Mouse (Mus musculus) embryonic facial prominence, embryonic 10.5 days (tissue): Measurements from ENCODE around the gene Zfhx3. TPM values are rescaled to one million over a fixed set of nuclear protein-coding genes. Genes with fewer than 3 reads are reported as not detected.

Experiments
- DNase-seq: peaks from one replicate; pipeline ENCODE4 v3.0.0-alpha.2; 2017; ENCODE audit warnings: low spot score
- H3K27ac ChIP-seq: fragments of 300-500 bp; sonication (generic); replicated peaks from 2 replicates; pipeline ENCODE4 v1.5.1; 2016; ENCODE audit warnings: mild to moderate bottlenecking
- H3K27me3 ChIP-seq: fragments of 300-500 bp; sonication (generic); replicated peaks from 2 replicates; pipeline ENCODE4 v1.6.1; 2016; ENCODE audit warnings: low read depth, mild to moderate bottlenecking; ENCODE audit not compliant: poor library complexity, severe bottlenecking
- H3K36me3 ChIP-seq: fragments of 300-500 bp; sonication (generic); replicated peaks from 2 replicates; pipeline ENCODE4 v1.6.1; 2016; ENCODE audit warnings: mild to moderate bottlenecking, moderate library complexity
- H3K4me1 ChIP-seq: fragments of 300-500 bp; sonication (generic); 2 replicates; pipeline ENCODE4 v1.6.1; 2016
- H3K4me3 ChIP-seq: fragments of 300-500 bp; sonication (generic); 2 replicates; pipeline ENCODE4 v1.5.1; 2016; ENCODE audit warnings: mild to moderate bottlenecking, moderate library complexity
- H3K9me3 ChIP-seq: fragments of 300-500 bp; sonication (generic); 2 replicates; pipeline ENCODE4 v1.6.1; 2016; ENCODE audit warnings: mild to moderate bottlenecking
- WGBS: fragments of 180-500 bp; shearing (Covaris S2); methylation state at CpG from one replicate; pipeline ENCODE4 v1.1.7; 2016; 5-methylcytosine and 5-hydroxymethylcytosine counted together
- polyA plus RNA-seq: library from polyadenylated mRNA; unstranded; fragments of >200 nt; fragmentation: Nextera tagmentation; extraction: Ambion mirVana; gene quantifications from 2 replicates; pipeline ENCODE4 v1.2.1, GENCODE M21; 2016

The Zfhx3 gene
- polyA plus RNA-seq, 1 experiment from 2014 or later: 18.8 TPM

GRCm38 (mm10) chr8:108692669-108693665 is 750.5 kb downstream of the Zfhx3 start:
- Histone ChIP-seq H3K4me3 (peak overlapping the region; percentile 53), H3K36me3 (no peaks in the 10 kb centered on the region), H3K9me3 (no peaks in the 10 kb centered on the region), H3K4me1 (peaks cover 67% of the 10 kb centered on the region), H3K27me3 (peaks cover 72% of the 10 kb centered on the region), H3K27ac (peak overlapping the region; percentile 82)
- 53% methylated on average over 6 of the region's 6 CpGs for WGBS
- DNase-seq: no peak

DNA sequence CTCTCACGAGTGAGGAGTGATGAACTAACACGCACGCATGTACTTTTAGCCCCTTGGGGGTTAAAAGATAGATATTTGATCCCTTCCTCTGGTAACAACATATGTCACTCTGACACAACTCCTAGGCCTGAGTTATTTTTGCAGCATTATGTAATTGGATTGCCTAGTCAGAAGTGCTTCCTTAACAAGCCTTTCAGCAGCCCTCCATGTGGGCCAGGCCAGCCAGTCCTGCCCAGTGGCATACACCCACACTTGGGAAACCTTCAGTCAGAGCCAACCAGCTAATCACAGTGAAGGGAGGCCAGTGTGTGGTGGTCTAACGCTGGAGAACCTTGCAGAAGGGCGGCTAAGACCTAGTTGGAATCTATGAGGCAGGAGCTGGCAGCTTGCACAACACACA is 751.4 kb downstream of the Zfhx3 start:
- 62% methylated on average over 5 of the region's 5 CpGs for WGBS
- no peak for DNase-seq
- H3K4me3 ChIP-seq: no peak overlapping the region
- H3K27ac ChIP-seq: no peak overlapping the region
- peaks cover 75% of the 10 kb centered on the region for H3K4me1 ChIP-seq
- no peaks in the 10 kb centered on the region for H3K9me3 ChIP-seq
- no peaks in the 10 kb centered on the region for H3K36me3 ChIP-seq
- H3K27me3 ChIP-seq: peaks cover 81% of the 10 kb centered on the region

GRCm38 (mm10) chr8:108694516-108694915 is 752.1 kb downstream of the Zfhx3 start:
- H3K4me1 ChIP-seq: peaks cover 81% of the 10 kb centered on the region
- no peaks in the 10 kb centered on the region for H3K36me3 ChIP-seq
- 30% methylated on average over 6 of the region's 6 CpGs for WGBS
- no peak overlapping the region for H3K27ac ChIP-seq
- H3K4me3 ChIP-seq: no peak overlapping the region
- DNase-seq: no peak
- no peaks in the 10 kb centered on the region for H3K9me3 ChIP-seq
- peaks cover 87% of the 10 kb centered on the region for H3K27me3 ChIP-seq

GRCm38 (mm10) chr8:108695242-108695880 is 752.9 kb downstream of the Zfhx3 start:
- H3K27ac ChIP-seq: peak overlapping the region; percentile 48; the same call in 1 of the 2 replicates
- peaks cover 87% of the 10 kb centered on the region for H3K27me3 ChIP-seq
- no peaks in the 10 kb centered on the region for H3K9me3 ChIP-seq
- WGBS: 2% methylated on average over 32 of the region's 32 CpGs
- H3K36me3 ChIP-seq: no peaks in the 10 kb centered on the region
- peak overlapping the region; percentile 47 for H3K4me3 ChIP-seq
- H3K4me1 ChIP-seq: peaks cover 90% of the 10 kb centered on the region
- no peak for DNase-seq

- DNase-seq: peak; percentile 63
- Histone ChIP-seq H3K4me3 (peak overlapping the region; percentile 47), H3K27ac (peak overlapping the region; percentile 48; the same call in 1 of the 2 replicates), H3K27me3 (peaks cover 86% of the 10 kb centered on the region), H3K9me3 (no peaks in the 10 kb centered on the region), H3K36me3 (no peaks in the 10 kb centered on the region), H3K4me1 (peaks cover 92% of the 10 kb centered on the region)
- under 1% methylated on average over 31 of the region's 31 CpGs for WGBS
Measured at GRCm38 (mm10) chr8:108695938-108696630, 753.6 kb downstream of the Zfhx3 start.

DNA sequence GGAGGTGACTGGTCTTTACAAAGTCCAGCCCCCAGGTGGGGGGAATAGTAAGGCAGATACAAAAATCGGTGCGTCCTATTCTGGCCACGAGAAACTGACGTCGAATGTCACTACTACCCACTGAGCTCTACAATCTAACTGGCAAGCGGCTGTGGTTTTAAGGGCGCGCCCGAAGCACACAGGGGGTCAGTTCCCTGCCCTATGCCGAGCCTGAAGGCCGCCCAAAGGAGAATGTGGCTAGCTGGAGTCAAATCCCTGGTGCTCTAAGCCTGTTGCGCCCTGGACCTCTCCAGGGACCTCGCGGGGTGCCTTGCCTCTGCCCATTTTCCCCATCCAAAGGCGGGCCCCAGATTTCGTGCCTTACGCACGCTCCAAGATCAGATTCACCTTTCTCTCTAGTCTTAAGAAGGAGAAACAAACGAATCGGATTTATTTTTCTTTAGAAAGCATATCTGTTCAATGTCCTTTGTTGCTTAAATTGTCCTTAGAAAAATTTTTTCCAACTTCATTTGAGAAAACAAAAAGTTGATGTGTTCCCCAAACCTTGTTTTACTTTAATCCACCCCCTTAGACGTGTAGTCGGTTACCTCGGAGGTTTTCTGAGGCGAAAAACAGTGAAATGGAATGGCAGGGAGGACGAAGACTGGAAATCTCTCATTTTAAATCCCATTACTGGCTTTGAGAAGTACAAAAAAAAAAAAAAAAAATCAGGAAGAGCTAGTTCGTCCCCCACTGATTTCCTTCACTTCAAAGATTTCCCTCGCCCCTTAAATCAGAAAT is 754.4 kb downstream of the Zfhx3 start:
- 2% methylated on average over 27 of the region's 27 CpGs for WGBS
- Histone ChIP-seq H3K4me3 (peak overlapping the region; percentile 47), H3K36me3 (no peaks in the 10 kb centered on the region), H3K9me3 (no peaks in the 10 kb centered on the region), H3K27me3 (peaks cover 90% of the 10 kb centered on the region), H3K27ac (no peak overlapping the region; the same call in 1 of the 2 replicates), H3K4me1 (peaks cover 92% of the 10 kb centered on the region)
- DNase-seq: no peak

- Histone ChIP-seq H3K9me3 (no peaks in the 10 kb centered on the region), H3K27ac (peak overlapping the region; percentile 41), H3K36me3 (no peaks in the 10 kb centered on the region), H3K27me3 (peaks cover 88% of the 10 kb centered on the region), H3K4me1 (peaks cover 91% of the 10 kb centered on the region), H3K4me3 (peak overlapping the region; percentile 44)
- DNase-seq: peak; percentile 68
- under 1% methylated on average over 13 of the region's 13 CpGs for WGBS
Measured at GRCm38 (mm10) chr8:108697589-108697988, 755.1 kb downstream of the Zfhx3 start.

GRCm38 (mm10) chr8:108698101-108698660 is 755.7 kb downstream of the Zfhx3 start:
- no peak for DNase-seq
- peaks cover 83% of the 10 kb centered on the region for H3K27me3 ChIP-seq
- peaks cover 92% of the 10 kb centered on the region for H3K4me1 ChIP-seq
- H3K9me3 ChIP-seq: no peaks in the 10 kb centered on the region
- H3K27ac ChIP-seq: 0 out of 2 replicates have a peak overlapping the region, but pooled peaks have one; percentile 41
- H3K36me3 ChIP-seq: no peaks in the 10 kb centered on the region
- WGBS: 2% methylated on average over 5 of the region's 5 CpGs
- H3K4me3 ChIP-seq: peak overlapping the region; percentile 44

GRCm38 (mm10) chr8:108699011-108699410 is 756.6 kb downstream of the Zfhx3 start:
- 4% methylated on average over 3 of the region's 3 CpGs for WGBS
- H3K9me3 ChIP-seq: no peaks in the 10 kb centered on the region
- H3K27me3 ChIP-seq: peaks cover 74% of the 10 kb centered on the region
- DNase-seq: no peak
- H3K4me3 ChIP-seq: peak overlapping the region; percentile 55
- H3K27ac ChIP-seq: peak overlapping the region; percentile 73; the same call in 1 of the 2 replicates
- peaks cover 86% of the 10 kb centered on the region for H3K4me1 ChIP-seq
- no peaks in the 10 kb centered on the region for H3K36me3 ChIP-seq

DNA sequence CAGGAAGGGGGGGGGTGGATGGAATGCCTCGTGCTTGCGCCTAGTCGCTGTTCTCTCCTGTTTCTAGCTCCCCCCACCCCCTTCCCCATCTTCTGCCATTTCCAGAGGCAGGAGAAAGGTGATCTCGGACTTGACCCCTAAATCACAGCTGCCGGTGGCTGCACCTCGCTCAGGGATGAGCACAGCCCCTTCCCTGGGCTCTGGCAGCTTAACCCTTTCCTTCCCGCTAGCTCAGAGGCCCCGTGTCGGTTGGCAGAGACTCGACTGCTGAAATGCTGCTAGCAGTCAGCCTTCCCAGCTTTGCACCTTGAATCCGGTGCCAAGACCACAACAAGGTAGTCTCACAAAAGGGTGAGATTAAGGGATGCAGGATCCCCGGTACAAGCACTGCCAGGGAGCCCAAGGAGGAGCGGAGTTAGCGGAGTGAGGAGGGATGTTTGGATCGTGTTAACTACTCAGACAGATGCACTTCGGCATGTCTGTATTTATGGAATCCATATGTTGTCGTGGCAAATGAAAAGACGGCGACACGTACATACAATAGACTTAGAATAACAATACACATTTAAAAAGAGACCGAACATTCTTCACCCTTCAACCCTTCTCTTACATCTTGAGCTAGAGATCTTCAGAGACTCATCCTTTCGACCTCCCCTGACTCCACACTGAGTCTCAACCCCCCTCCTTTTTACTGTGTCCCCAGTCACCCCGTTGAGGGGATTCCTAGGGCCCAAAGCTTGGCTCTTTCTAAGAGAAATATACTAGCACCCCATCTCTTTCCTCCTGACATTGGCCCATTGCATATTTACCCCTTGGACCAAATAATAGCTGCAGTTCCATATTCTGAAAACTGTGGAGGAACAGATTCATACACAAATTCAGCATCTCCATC is 757.3 kb downstream of the Zfhx3 start:
- Histone ChIP-seq H3K9me3 (no peaks in the 10 kb centered on the region), H3K36me3 (no peaks in the 10 kb centered on the region), H3K4me3 (peak overlapping the region; percentile 55), H3K4me1 (peaks cover 79% of the 10 kb centered on the region), H3K27ac (peak overlapping the region; percentile 73), H3K27me3 (peaks cover 67% of the 10 kb centered on the region)
- WGBS: under 1% methylated on average over 23 of the region's 23 CpGs
- peak; percentile 86 for DNase-seq
